Mouse (Mus musculus): ENCODE measurements around the gene Arhgef11. TPM values are rescaled to one million over a fixed set of nuclear protein-coding genes. Genes with fewer than 3 reads are reported as not detected.

Arhgef11 gene
- polyA plus RNA-seq, 1 experiment from 2014 or later = 17.3 TPM

DNA sequence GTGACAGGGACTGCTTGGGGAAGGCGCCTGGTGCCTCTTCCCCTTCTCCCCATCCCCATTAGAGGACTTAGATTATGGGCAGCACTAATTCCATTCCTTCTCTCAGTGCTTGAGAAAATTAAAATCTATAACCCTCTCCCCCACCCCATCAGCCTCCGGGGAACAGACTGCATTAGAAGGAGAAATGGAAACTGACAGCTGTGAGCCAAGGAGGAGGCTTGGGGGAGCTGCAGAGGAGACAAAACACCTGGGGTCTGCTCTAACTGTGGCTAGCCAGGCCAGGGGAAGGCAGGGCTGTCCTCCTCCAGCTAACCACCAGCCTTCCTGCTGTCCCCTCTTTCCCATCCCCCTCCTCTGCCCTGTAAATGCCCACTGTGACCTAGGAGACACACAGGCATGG lies 161.7 kb downstream of the Arhgef11 start:
- Histone ChIP-seq H3K27ac (ENCODE audit: low read length) (no peak overlapping the region), H3K9ac (replicated peaks; ENCODE audit: low read length) (0 out of 2 replicates have a peak overlapping the region, but pooled peaks have one; percentile 26), H3K9me3 (ENCODE audit: low read length) (no peaks in the 10 kb centered on the region), H3K4me3 (ENCODE audit: low read length) (no peak overlapping the region), H3K4me1 (ENCODE audit: insufficient read depth, low read length) (peaks cover 16% of the 10 kb centered on the region), H3K27me3 (ENCODE audit: insufficient read depth, low read length) (peaks cover 9% of the 10 kb centered on the region; the same call in 1 of the 2 replicates), H3K36me3 (ENCODE audit: insufficient read depth, low read length) (no peaks in the 10 kb centered on the region), H3K4me2 (replicated peaks; ENCODE audit: low read depth, low read length) (no peak overlapping the region)
- no peak for ATAC-seq (ENCODE audit: low FRiP score, low TSS enrichment)
- WGBS = 43% methylated on average over 2 of the region's 2 CpGs

DNA sequence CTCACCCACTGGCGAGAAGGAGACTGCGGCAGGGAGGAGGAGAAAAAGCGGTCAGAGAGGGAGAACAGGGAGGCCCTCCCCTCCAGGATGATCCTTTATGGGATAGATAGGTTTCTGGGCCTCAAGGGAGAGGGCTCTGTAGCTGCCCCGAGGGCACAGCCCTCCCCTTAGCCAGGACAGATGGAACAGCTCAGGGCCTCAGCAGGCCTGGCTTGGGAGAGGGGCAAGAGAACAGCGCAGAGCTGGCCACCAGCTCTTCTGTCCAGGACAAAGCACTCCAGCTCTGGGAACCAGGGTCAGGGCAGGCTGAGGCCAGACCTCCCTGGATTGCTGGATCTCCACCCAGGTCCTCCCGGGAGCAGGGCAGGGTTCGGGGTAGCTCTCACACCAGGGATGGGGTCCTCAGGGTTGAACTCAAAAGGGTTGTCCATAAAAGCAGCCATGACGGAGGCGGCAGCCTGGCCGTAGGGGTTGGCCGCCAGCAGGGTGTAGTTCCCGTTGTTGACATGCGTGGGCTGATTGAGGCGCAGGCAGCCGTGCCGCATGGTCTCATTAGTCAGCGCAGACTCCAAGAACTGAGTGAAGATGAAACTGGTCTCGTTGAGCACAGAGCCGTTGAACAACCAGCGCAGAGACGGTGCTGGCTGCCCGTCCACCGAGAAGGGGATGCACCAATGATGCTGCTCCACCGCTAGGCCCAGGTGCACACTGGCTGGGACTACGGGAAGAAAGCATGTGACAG lies 166.1 kb downstream of the Arhgef11 start:
- WGBS = 69% methylated on average over 25 of the region's 25 CpGs
- no peak overlapping the region for H3K4me3 ChIP-seq (ENCODE audit: low read length)
- peak overlapping the region; percentile 43; the same call in 1 of the 2 replicates for H3K27ac ChIP-seq (ENCODE audit: low read length)

GRCm38 (mm10) chr3:87785156-87785555 lies 167.8 kb downstream of the Arhgef11 start:
- Histone ChIP-seq H3K9me3 (ENCODE audit: low read length) (no peaks in the 10 kb centered on the region), H3K9ac (replicated peaks; ENCODE audit: low read length) (no peak overlapping the region), H3K4me1 (ENCODE audit: insufficient read depth, low read length) (peaks cover 20% of the 10 kb centered on the region), H3K27ac (ENCODE audit: low read length) (no peak overlapping the region), H3K4me3 (ENCODE audit: low read length) (no peak overlapping the region), H3K27me3 (ENCODE audit: insufficient read depth, low read length) (no peaks in the 10 kb centered on the region), H3K36me3 (ENCODE audit: insufficient read depth, low read length) (no peaks in the 10 kb centered on the region), H3K4me2 (replicated peaks; ENCODE audit: low read depth, low read length) (no peak overlapping the region)
- ATAC-seq (ENCODE audit: low FRiP score, low TSS enrichment) = no peak
- 60% methylated on average over 5 of the region's 5 CpGs for WGBS

More for the DNA sequence above, 166.1 kb downstream of the Arhgef11 start:
- peak; percentile 65 for ATAC-seq (ENCODE audit: low FRiP score, low TSS enrichment)
- Histone ChIP-seq H3K9ac (replicated peaks; ENCODE audit: low read length) (no peak overlapping the region), H3K4me1 (ENCODE audit: insufficient read depth, low read length) (peaks cover 20% of the 10 kb centered on the region), H3K9me3 (ENCODE audit: low read length) (no peaks in the 10 kb centered on the region), H3K36me3 (ENCODE audit: insufficient read depth, low read length) (no peaks in the 10 kb centered on the region), H3K4me2 (replicated peaks; ENCODE audit: low read depth, low read length) (no peak overlapping the region), H3K27me3 (ENCODE audit: insufficient read depth, low read length) (peaks cover 9% of the 10 kb centered on the region; the same call in 1 of the 2 replicates)

GRCm38 (mm10) chr3:87785626-87786214 lies 168.4 kb downstream of the Arhgef11 start:
- Histone ChIP-seq H3K36me3 (ENCODE audit: insufficient read depth, low read length) (no peaks in the 10 kb centered on the region), H3K9ac (replicated peaks; ENCODE audit: low read length) (no peak overlapping the region), H3K9me3 (ENCODE audit: low read length) (no peaks in the 10 kb centered on the region), H3K4me1 (ENCODE audit: insufficient read depth, low read length) (peaks cover 20% of the 10 kb centered on the region), H3K27ac (ENCODE audit: low read length) (no peak overlapping the region), H3K4me3 (ENCODE audit: low read length) (no peak overlapping the region), H3K27me3 (ENCODE audit: insufficient read depth, low read length) (peaks cover 4% of the 10 kb centered on the region; the same call in 1 of the 2 replicates), H3K4me2 (replicated peaks; ENCODE audit: low read depth, low read length) (no peak overlapping the region)
- WGBS = 35% methylated on average over 6 of the region's 6 CpGs
- ATAC-seq (ENCODE audit: low FRiP score, low TSS enrichment) = no peak

Small RNAs within 50 kb of the gene (microRNA-seq; reads per million reads assigned to microRNA genes)
- not detected for gene Gm24109

Other genes starting within 250 kb of the Arhgef11 start
- 0.34 TPM in 1 of 2 replicates, not detected in the other for gene Fcrl1, start 241.2 kb upstream of the Arhgef11 start, polyA plus RNA-seq (2015; fragmentation: Nextera tagmentation; extraction: Ambion mirVana)
- not detected in 2 replicates for gene Fcrl5, start 181.8 kb upstream of the Arhgef11 start, polyA plus RNA-seq (2015; fragmentation: Nextera tagmentation; extraction: Ambion mirVana)
- 14.4 and 15.6 TPM in 2 replicates for gene Etv3, start 92.2 kb upstream of the Arhgef11 start, polyA plus RNA-seq (2015; fragmentation: Nextera tagmentation; extraction: Ambion mirVana)
- 0.87 and 0.89 TPM in 2 replicates for gene Lrrc71, start 131.1 kb downstream of the Arhgef11 start, polyA plus RNA-seq (2015; fragmentation: Nextera tagmentation; extraction: Ambion mirVana)
- 6.1 and 6.4 TPM in 2 replicates for gene Ntrk1, start 177.6 kb downstream of the Arhgef11 start, polyA plus RNA-seq (2015; fragmentation: Nextera tagmentation; extraction: Ambion mirVana)
- gene Insrr, start 179.4 kb downstream of the Arhgef11 start, polyA plus RNA-seq (2015; fragmentation: Nextera tagmentation; extraction: Ambion mirVana) = 2.7 and 2.8 TPM in 2 replicates
- 60.2 and 62.9 TPM in 2 replicates for gene Pear1, start 206.7 kb downstream of the Arhgef11 start, polyA plus RNA-seq (2015; fragmentation: Nextera tagmentation; extraction: Ambion mirVana)
- gene Sh2d2a, start 229.2 kb downstream of the Arhgef11 start, polyA plus RNA-seq (2015; fragmentation: Nextera tagmentation; extraction: Ambion mirVana) = 0.09 TPM in 1 of 2 replicates, not detected in the other